Mouse (Mus musculus): ENCODE measurements around the gene Zfp672. TPM values are rescaled to one million over a fixed set of nuclear protein-coding genes. Genes with fewer than 3 reads are reported as not detected.

Gene Zfp672
- polyA plus RNA-seq, 1 experiment from 2014 or later: 27.1 TPM

Other genes starting within 250 kb of the Zfp672 start
- not detected in 2 replicates for gene Gm12248, start 237.2 kb downstream of the Zfp672 start, polyA plus RNA-seq (2016; fragmentation: Nextera tagmentation; extraction: Ambion mirVana)
- gene Cnot8, start 226.2 kb downstream of the Zfp672 start, polyA plus RNA-seq (2016; fragmentation: Nextera tagmentation; extraction: Ambion mirVana): 105 and 107 TPM in 2 replicates
- gene Gemin5, start 161.8 kb downstream of the Zfp672 start, polyA plus RNA-seq (2016; fragmentation: Nextera tagmentation; extraction: Ambion mirVana): 39.6 and 40.5 TPM in 2 replicates
- gene Mrpl22, start 158.7 kb downstream of the Zfp672 start, polyA plus RNA-seq (2016; fragmentation: Nextera tagmentation; extraction: Ambion mirVana): 143 and 146 TPM in 2 replicates
- gene Igtp, start 130.8 kb downstream of the Zfp672 start, polyA plus RNA-seq (2016; fragmentation: Nextera tagmentation; extraction: Ambion mirVana): 2.1 and 2.8 TPM in 2 replicates
- 0.54 and 0.58 TPM in 2 replicates for gene Irgm2, start 130.7 kb downstream of the Zfp672 start, polyA plus RNA-seq (2016; fragmentation: Nextera tagmentation; extraction: Ambion mirVana)
- gene 4930438A08Rik, start 55.5 kb downstream of the Zfp672 start, polyA plus RNA-seq (2016; fragmentation: Nextera tagmentation; extraction: Ambion mirVana): 0.06 TPM in 1 of 2 replicates, not detected in the other
- 27.7 and 29.7 TPM in 2 replicates for gene Zfp692, start 23.3 kb downstream of the Zfp672 start, polyA plus RNA-seq (2016; fragmentation: Nextera tagmentation; extraction: Ambion mirVana)
- gene Sh3bp5l, start 385 bp upstream of the Zfp672 start, polyA plus RNA-seq (2016; fragmentation: Nextera tagmentation; extraction: Ambion mirVana): 40.7 and 44.3 TPM in 2 replicates
- gene Lypd8, start 48.7 kb upstream of the Zfp672 start, polyA plus RNA-seq (2016; fragmentation: Nextera tagmentation; extraction: Ambion mirVana): not detected in 2 replicates
- not detected in 2 replicates for gene 1810065E05Rik, start 90.8 kb upstream of the Zfp672 start, polyA plus RNA-seq (2016; fragmentation: Nextera tagmentation; extraction: Ambion mirVana)
- gene Gm12253, start 102.2 kb upstream of the Zfp672 start, polyA plus RNA-seq (2016; fragmentation: Nextera tagmentation; extraction: Ambion mirVana): not detected in 2 replicates
- gene Lypd9, start 122.6 kb upstream of the Zfp672 start, polyA plus RNA-seq (2016; fragmentation: Nextera tagmentation; extraction: Ambion mirVana): not detected in 2 replicates
- gene Olfr30, start 131.9 kb upstream of the Zfp672 start, polyA plus RNA-seq (2016; fragmentation: Nextera tagmentation; extraction: Ambion mirVana): 0.10 TPM in 1 of 2 replicates, not detected in the other
- gene Olfr332, start 162.2 kb upstream of the Zfp672 start, polyA plus RNA-seq (2016; fragmentation: Nextera tagmentation; extraction: Ambion mirVana): not detected in 2 replicates
- gene Olfr331, start 172.2 kb upstream of the Zfp672 start, polyA plus RNA-seq (2016; fragmentation: Nextera tagmentation; extraction: Ambion mirVana): not detected in 2 replicates
- gene Olfr330, start 204.5 kb upstream of the Zfp672 start, polyA plus RNA-seq (2016; fragmentation: Nextera tagmentation; extraction: Ambion mirVana): not detected in 2 replicates
- not detected in 2 replicates for gene Olfr329-ps, start 216.1 kb upstream of the Zfp672 start, polyA plus RNA-seq (2016; fragmentation: Nextera tagmentation; extraction: Ambion mirVana)
- 0.05 TPM in 2 replicates for gene Olfr328, start 225.3 kb upstream of the Zfp672 start, polyA plus RNA-seq (2016; fragmentation: Nextera tagmentation; extraction: Ambion mirVana)
- not detected in 2 replicates for gene Olfr224, start 240.2 kb upstream of the Zfp672 start, polyA plus RNA-seq (2016; fragmentation: Nextera tagmentation; extraction: Ambion mirVana)
- not detected in 2 replicates for gene Olfr325, start 247.4 kb upstream of the Zfp672 start, polyA plus RNA-seq (2016; fragmentation: Nextera tagmentation; extraction: Ambion mirVana)

Measured in embryonic facial prominence, embryonic 10.5 days (tissue).